Mouse (Mus musculus) duodenum, adult 2 months (tissue): ENCODE measurements around the gene Cldn34c3. TPM values are rescaled to one million over a fixed set of nuclear protein-coding genes. Genes with fewer than 3 reads are reported as not detected.

ENCODE experiments used
- polyA plus RNA-seq: library from polyadenylated mRNA; depleted of rRNA; stranded (reverse); fragments of >200 nt; gene quantifications from 2 replicates; pipeline ENCODE4 v1.2.3, GENCODE M21; 2012; ENCODE audit warnings: low replicate concordance; rRNA removed

Gene Cldn34c3
- not detected in 2 replicates for polyA plus RNA-seq

GRCm38 (mm10) chrX:123793365-123793764, at the start of gene Cldn34c3:
TSS of gene Cldn34c3 (plus strand) at chrX:123793665.

Other genes starting within 250 kb of the Cldn34c3 start
- not detected in 2 replicates for gene Cldn34c2, start 212.0 kb upstream of the Cldn34c3 start, polyA plus RNA-seq
- gene Gm17467, start 88.9 kb upstream of the Cldn34c3 start, polyA plus RNA-seq, result not detected in 2 replicates